Mouse (Mus musculus) liver, embryonic 14.5 days (tissue): ENCODE measurements around the gene Cacng1.

Experiments used
- CTCF ChIP-seq: IDR thresholded peaks from 2 replicates; pipeline ENCODE4 v1.5.1; 2016; ENCODE audit warnings: antibody characterized with exemption, low read depth, control low read depth
- EP300 ChIP-seq: IDR thresholded peaks from 2 replicates; pipeline ENCODE4 v1.6.1; 2016; ENCODE audit warnings: antibody characterized with exemption, low read depth

DNA sequence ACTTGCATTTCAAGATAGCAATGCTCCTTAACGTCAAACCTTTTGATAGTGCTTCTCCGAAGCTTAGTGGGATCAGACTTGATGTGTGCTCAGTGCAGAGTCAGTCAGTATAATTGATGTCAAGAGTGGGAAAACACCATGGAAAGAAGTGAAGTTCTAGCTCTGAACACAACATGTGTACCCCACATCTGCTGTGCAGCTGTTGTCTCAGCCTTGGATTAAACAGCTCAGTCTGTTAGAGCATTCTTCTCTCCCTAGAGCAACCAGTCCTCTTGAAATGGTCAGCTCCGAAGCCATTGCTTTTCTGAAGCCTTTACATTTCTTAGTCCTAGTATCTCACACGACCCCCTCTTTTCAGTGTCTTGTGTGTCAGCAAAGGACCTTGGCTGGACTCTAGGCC lies 47.3 kb downstream of the Cacng1 start:
- TF ChIP-seq EP300 = no peak
- no peak for TF ChIP-seq CTCF
